Mouse (Mus musculus): Measurements from ENCODE around the gene Zbtb18. TPM values are rescaled to one million over a fixed set of nuclear protein-coding genes. Genes with fewer than 3 reads are reported as not detected.

Zbtb18 gene
- total and polyA plus RNA-seq, 3 experiments: 8.4 to 16.9 (median 10.0) TPM

DNA sequence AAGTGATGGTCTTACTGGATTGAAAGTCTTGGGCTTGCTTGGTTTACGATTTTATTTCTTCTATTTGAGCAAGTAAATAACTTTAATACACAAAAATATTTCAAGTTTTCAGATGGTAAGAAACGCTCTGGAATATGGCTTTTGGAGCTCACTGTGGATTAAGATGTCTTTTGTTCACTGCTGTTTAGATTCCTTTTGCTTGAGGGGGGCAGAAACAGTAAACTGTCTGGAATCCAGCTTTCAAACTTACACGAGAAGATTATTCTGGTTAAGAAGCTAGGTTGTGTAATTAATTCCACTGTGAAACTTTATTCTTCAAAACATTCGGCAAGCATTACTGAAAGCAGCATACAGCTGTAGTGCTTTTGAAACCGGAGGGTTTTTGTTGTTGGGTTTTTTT is 2.8 kb downstream of the Zbtb18 start:
- Histone ChIP-seq H3K4me1 (ENCODE audit: control insufficient read depth in 1 of 2, insufficient read depth in 2 of 2) (peaks cover 5 to 52% of the 10 kb centered on the region in 2 experiments; a peak in 3 of 4 replicates), H3K4me2 (ENCODE audit: insufficient read depth, low read depth, poor library complexity, severe bottlenecking) (peak overlapping the region; percentile 37; the same call in 1 of the 2 replicates), H3K9ac (ENCODE audit: insufficient read depth, low read depth) (no peak overlapping the region), H3K27ac (ENCODE audit: insufficient read depth, low read depth) (no peak overlapping the region), H3K36me3 (replicated peaks in 1 of 2; ENCODE audit: control insufficient read depth in 1 of 2, insufficient read depth in 1 of 2, low read length in 1 of 2) (peaks cover 13 to 19% of the 10 kb centered on the region in 2 experiments), H3K79me2 (replicated peaks; ENCODE audit: control insufficient read depth, extremely low read depth, insufficient read depth, poor library complexity, severe bottlenecking) (no peaks in the 10 kb centered on the region; the same call in 1 of the 2 replicates), H3K4me3 (replicated peaks in 1 of 3; ENCODE audit: low read depth in 2 of 3, low read length in 2 of 3, poor library complexity in 1 of 3) (no peak overlapping the region), H3K9me3 (replicated peaks; ENCODE audit: low read length) (no peaks in the 10 kb centered on the region), H3K27me3 (replicated peaks) (peaks cover 3% of the 10 kb centered on the region)
- TF ChIP-seq SMC3 (IDR thresholded peaks at IDR 0.05; ENCODE audit: low read depth, low read length) (no peak), CTCF (conservative IDR thresholded peaks at IDR 0.05 in 1 of 2, IDR thresholded peaks at IDR 0.05 in 1 of 2; ENCODE audit: low read depth in 2 of 2, low read length in 2 of 2) (no peak), CHD2 (IDR thresholded peaks at IDR 0.05; ENCODE audit: low read length) (no peak), ZNF384 (IDR thresholded peaks at IDR 0.05; ENCODE audit: low read depth, low read length) (no peak), ZC3H11A (IDR thresholded peaks at IDR 0.05; ENCODE audit: low read depth, low read length) (no peak)
- in situ Hi-C loops (cut with MboI; ENCODE audit: low pct_ligation_motif_present, low pct_unique_long_range_greater_than_20kb, low sequenced_read_pairs) (no loop called here), dilution Hi-C loops (cut with MboI; ENCODE audit: extremely low pct_ligation_motif_present, extremely low pct_unique_long_range_greater_than_20kb, low sequenced_read_pairs) (no loop called here)
- DNase-seq (ENCODE audit: extremely low read depth): no peak

DNA sequence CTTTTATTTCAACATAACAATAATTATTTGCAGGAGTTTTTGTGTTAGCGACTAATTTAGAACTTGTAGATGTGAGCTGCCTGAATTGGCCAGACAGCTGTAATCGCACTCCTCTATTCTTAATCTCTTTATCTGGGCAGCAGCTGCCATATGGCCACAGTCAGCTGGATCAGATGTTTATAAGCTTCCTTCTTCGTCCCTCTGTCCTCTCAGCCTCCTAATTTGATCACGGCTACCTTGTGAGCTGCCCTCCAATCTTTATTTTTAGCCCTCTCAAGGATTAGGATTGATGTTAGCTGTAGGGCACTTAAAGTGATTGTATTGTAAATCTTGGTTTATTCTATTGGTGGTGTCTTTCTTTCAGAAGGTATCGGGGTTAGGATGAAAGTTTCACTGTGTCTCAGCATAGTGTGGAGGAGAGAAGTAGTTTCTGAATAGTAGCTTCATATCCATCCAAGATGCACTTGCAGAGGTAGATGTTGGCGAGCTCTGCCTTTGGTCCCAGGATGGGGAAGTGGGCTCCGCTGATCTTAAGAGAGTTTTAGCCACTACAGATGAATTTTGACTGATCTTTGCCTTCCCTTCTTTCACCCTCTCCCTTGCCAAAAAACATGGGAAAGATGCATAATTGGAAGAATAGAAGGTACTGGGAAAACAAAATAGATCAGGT is 3.4 kb downstream of the Zbtb18 start:
- no peak overlapping the region for H3K4me3 ChIP-seq (replicated peaks in 1 of 3; ENCODE audit: low read depth in 2 of 3, low read length in 2 of 3, poor library complexity in 1 of 3)
- peaks cover 2% of the 10 kb centered on the region for H3K27me3 ChIP-seq (replicated peaks)
- TF ChIP-seq CHD1 (IDR thresholded peaks at IDR 0.05; ENCODE audit: low read depth, low read length) (no peak), JUN (IDR thresholded peaks at IDR 0.05; ENCODE audit: insufficient read depth, low read depth, low read length) (no peak), MAX (IDR thresholded peaks at IDR 0.05; ENCODE audit: low read length) (no peak), USF1 (IDR thresholded peaks at IDR 0.05; ENCODE audit: low read depth, low read length) (no peak)
- H3K4me2 ChIP-seq (ENCODE audit: insufficient read depth, low read depth, poor library complexity, severe bottlenecking): no peak overlapping the region; the same call in 1 of the 2 replicates
- no peak overlapping the region for H3K27ac ChIP-seq (ENCODE audit: insufficient read depth, low read depth)
- H3K4me1 ChIP-seq (ENCODE audit: control insufficient read depth in 1 of 2, insufficient read depth in 2 of 2): peaks cover 5 to 52% of the 10 kb centered on the region in 2 experiments; a peak in 3 of 4 replicates
- no peaks in the 10 kb centered on the region; the same call in 1 of the 2 replicates for H3K79me2 ChIP-seq (replicated peaks; ENCODE audit: control insufficient read depth, extremely low read depth, insufficient read depth, poor library complexity, severe bottlenecking)
- H3K9ac ChIP-seq (ENCODE audit: insufficient read depth, low read depth): no peak overlapping the region
- no peaks in the 10 kb centered on the region for H3K9me3 ChIP-seq (replicated peaks; ENCODE audit: low read length)
- peaks cover 13 to 19% of the 10 kb centered on the region in 2 experiments for H3K36me3 ChIP-seq (replicated peaks in 1 of 2; ENCODE audit: control insufficient read depth in 1 of 2, insufficient read depth in 1 of 2, low read length in 1 of 2)
- no peak for DNase-seq (ENCODE audit: extremely low read depth)
- in situ Hi-C loops (cut with MboI; ENCODE audit: low pct_ligation_motif_present, low pct_unique_long_range_greater_than_20kb, low sequenced_read_pairs) (no loop called here), dilution Hi-C loops (cut with MboI; ENCODE audit: extremely low pct_ligation_motif_present, extremely low pct_unique_long_range_greater_than_20kb, low sequenced_read_pairs) (no loop called here)

DNA sequence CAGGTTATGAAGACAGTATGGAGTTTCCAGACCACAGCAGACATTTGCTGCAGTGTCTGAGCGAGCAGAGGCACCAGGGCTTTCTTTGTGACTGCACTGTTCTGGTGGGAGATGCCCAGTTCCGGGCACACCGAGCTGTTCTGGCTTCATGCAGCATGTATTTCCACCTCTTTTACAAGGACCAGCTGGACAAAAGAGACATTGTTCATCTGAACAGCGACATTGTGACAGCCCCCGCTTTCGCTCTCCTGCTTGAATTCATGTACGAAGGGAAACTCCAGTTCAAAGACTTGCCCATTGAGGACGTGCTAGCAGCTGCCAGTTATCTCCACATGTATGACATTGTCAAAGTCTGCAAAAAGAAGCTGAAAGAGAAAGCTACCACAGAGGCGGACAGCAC is 4.9 kb downstream of the Zbtb18 start:
- no peaks in the 10 kb centered on the region for H3K9me3 ChIP-seq (replicated peaks; ENCODE audit: low read length)
- TF ChIP-seq RCOR1 (conservative IDR thresholded peaks at IDR 0.05; ENCODE audit: low read depth, low read length) (no peak), MXI1 (IDR thresholded peaks at IDR 0.05; ENCODE audit: low read depth, low read length) (no peak), POLR2A (IDR thresholded peaks at IDR 0.05; ENCODE audit: low read depth, low read length) (no peak), JUN (IDR thresholded peaks at IDR 0.05; ENCODE audit: insufficient read depth, low read depth, low read length) (no peak), MAFK (IDR thresholded peaks at IDR 0.05; ENCODE audit: insufficient replicate concordance, low read length) (no peak), MAZ (IDR thresholded peaks at IDR 0.05; ENCODE audit: low read depth, low read length) (no peak), BHLHE40 (IDR thresholded peaks at IDR 0.05; ENCODE audit: low read depth, low read length) (no peak), ZNF384 (IDR thresholded peaks at IDR 0.05; ENCODE audit: low read depth, low read length) (no peak), NRF1 (IDR thresholded peaks at IDR 0.05; ENCODE audit: low read depth, low read length) (no peak)
- H3K27me3 ChIP-seq (replicated peaks): peaks cover 2% of the 10 kb centered on the region
- peaks cover 10 to 65% of the 10 kb centered on the region in 2 experiments for H3K4me1 ChIP-seq (ENCODE audit: control insufficient read depth in 1 of 2, insufficient read depth in 2 of 2)
- peaks cover 13 to 19% of the 10 kb centered on the region in 2 experiments for H3K36me3 ChIP-seq (replicated peaks in 1 of 2; ENCODE audit: control insufficient read depth in 1 of 2, insufficient read depth in 1 of 2, low read length in 1 of 2)
- no peak overlapping the region for H3K4me2 ChIP-seq (ENCODE audit: insufficient read depth, low read depth, poor library complexity, severe bottlenecking)
- dilution Hi-C loops (cut with MboI; ENCODE audit: extremely low pct_ligation_motif_present, extremely low pct_unique_long_range_greater_than_20kb, low sequenced_read_pairs) (no loop called here), in situ Hi-C loops (cut with MboI; ENCODE audit: low pct_ligation_motif_present, low pct_unique_long_range_greater_than_20kb, low sequenced_read_pairs) (no loop called here)
- no peak overlapping the region for H3K4me3 ChIP-seq (replicated peaks in 1 of 3; ENCODE audit: low read depth in 2 of 3, low read length in 2 of 3, poor library complexity in 1 of 3)
- H3K27ac ChIP-seq (ENCODE audit: insufficient read depth, low read depth): no peak overlapping the region
- no peak overlapping the region for H3K9ac ChIP-seq (ENCODE audit: insufficient read depth, low read depth)
- DNase-seq (ENCODE audit: extremely low read depth): no peak
- H3K79me2 ChIP-seq (replicated peaks; ENCODE audit: control insufficient read depth, extremely low read depth, insufficient read depth, poor library complexity, severe bottlenecking): no peaks in the 10 kb centered on the region; the same call in 1 of the 2 replicates
